Mouse (Mus musculus) G1E (cell line): ENCODE data around the gene Hsf2bp.
"Not testable (repeated sequence)": the region's sequence is repeated elsewhere in the genome, so short reads cannot be mapped to it uniquely, and the experiment has no call there.

Source experiments
- CTCF ChIP-seq: IDR thresholded peaks from 2 replicates; pipeline ENCODE4 v1.5.1; 2012; ENCODE audit warnings: low read depth, low read length, inconsistent platforms, mixed read lengths
- POLR2AphosphoS5 ChIP-seq: IDR thresholded peaks from 2 replicates; pipeline ENCODE4 v1.6.1; 2012; ENCODE audit warnings: low read depth, low read length, inconsistent platforms; ENCODE audit not compliant: insufficient replicate concordance

DNA sequence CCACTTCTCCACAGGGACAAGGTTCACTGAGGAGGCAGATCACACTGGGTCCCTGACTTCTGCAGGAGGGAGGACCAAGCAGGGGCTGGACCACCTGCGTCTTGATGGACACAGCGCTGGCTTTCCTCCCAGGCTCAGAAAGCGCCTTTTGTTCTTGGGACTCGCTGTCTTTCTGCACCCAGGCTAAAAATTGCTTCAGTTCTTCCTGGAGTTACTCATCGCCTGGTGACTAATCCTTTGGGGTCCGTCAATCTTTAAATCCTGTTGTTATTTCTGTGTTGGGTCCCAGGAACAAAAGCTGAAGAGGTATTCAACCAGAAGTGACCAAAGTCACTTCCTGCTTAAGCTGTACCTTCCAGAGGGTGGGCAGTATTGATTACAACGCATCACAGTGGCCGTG is 28.6 kb upstream of the Hsf2bp start:
- TF ChIP-seq CTCF, POLR2AphosphoS5: not testable (repeated sequence)
